Mouse (Mus musculus): ENCODE measurements around the gene Tbcd. TPM values are rescaled to one million over a fixed set of nuclear protein-coding genes. Genes with fewer than 3 reads are reported as not detected.
A peak's percentile ranks its signal among the peaks of the same experiment; 100 is the strongest.

Gene Tbcd
- polyA plus RNA-seq, 2 experiments = 38.7 to 43.4 TPM

GRCm38 (mm10) chr11:121515996-121516395, 64.2 kb downstream of the Tbcd start:
- Histone ChIP-seq H3K4me2 (replicated peaks; ENCODE audit: low read depth, low read length, severe bottlenecking) (no peak overlapping the region), H3K27me3 (ENCODE audit: control insufficient read depth, insufficient read depth, low read length) (no peaks in the 10 kb centered on the region), H3K4me1 (ENCODE audit: control insufficient read depth, insufficient read depth, low read length) (peaks cover 12% of the 10 kb centered on the region; the same call in 1 of the 2 replicates), H3K9me3 (ENCODE audit: control insufficient read depth, low read length) (no peaks in the 10 kb centered on the region), H3K36me3 (ENCODE audit: control insufficient read depth, insufficient read depth, low read length) (no peaks in the 10 kb centered on the region), H3K27ac (replicated peaks; ENCODE audit: low read depth, low read length) (no peak overlapping the region), H3K9ac (ENCODE audit: low read depth, low read length, severe bottlenecking) (no peak overlapping the region), H3K4me3 (replicated peaks; ENCODE audit: low read length) (no peak overlapping the region)
- no peak for ATAC-seq (ENCODE audit: low FRiP score, low read depth)
- 67% methylated on average over 9 of the region's 9 CpGs for WGBS
- no peak for TF ChIP-seq POLR2A (IDR thresholded peaks at IDR 0.05; ENCODE audit: borderline replicate concordance, extremely low read depth, insufficient read depth, insufficient read length)
- DNase-seq (ENCODE audit: low spot score) = peak; percentile 11

GRCm38 (mm10) chr11:121516906-121517305, 65.2 kb downstream of the Tbcd start:
- no peak for TF ChIP-seq POLR2A (IDR thresholded peaks at IDR 0.05; ENCODE audit: borderline replicate concordance, extremely low read depth, insufficient read depth, insufficient read length)
- Histone ChIP-seq H3K27ac (replicated peaks; ENCODE audit: low read depth, low read length) (no peak overlapping the region), H3K27me3 (ENCODE audit: control insufficient read depth, insufficient read depth, low read length) (no peaks in the 10 kb centered on the region), H3K4me3 (replicated peaks; ENCODE audit: low read length) (no peak overlapping the region), H3K4me1 (ENCODE audit: control insufficient read depth, insufficient read depth, low read length) (peaks cover 12% of the 10 kb centered on the region; the same call in 1 of the 2 replicates), H3K36me3 (ENCODE audit: control insufficient read depth, insufficient read depth, low read length) (no peaks in the 10 kb centered on the region), H3K9ac (ENCODE audit: low read depth, low read length, severe bottlenecking) (no peak overlapping the region), H3K4me2 (replicated peaks; ENCODE audit: low read depth, low read length, severe bottlenecking) (no peak overlapping the region), H3K9me3 (ENCODE audit: control insufficient read depth, low read length) (no peaks in the 10 kb centered on the region)
- DNase-seq (ENCODE audit: low spot score) (no peak), ATAC-seq (ENCODE audit: low FRiP score, low read depth) (no peak)
- WGBS = 55% methylated on average over 3 of the region's 3 CpGs

- no peaks in the 10 kb centered on the region for H3K36me3 ChIP-seq (ENCODE audit: control insufficient read depth, insufficient read depth, low read length)
- no peak for DNase-seq (ENCODE audit: low spot score)
- H3K27me3 ChIP-seq (ENCODE audit: control insufficient read depth, insufficient read depth, low read length) = no peaks in the 10 kb centered on the region
- H3K4me1 ChIP-seq (ENCODE audit: control insufficient read depth, insufficient read depth, low read length) = peaks cover 9% of the 10 kb centered on the region; the same call in 1 of the 2 replicates
- H3K4me2 ChIP-seq (replicated peaks; ENCODE audit: low read depth, low read length, severe bottlenecking) = no peak overlapping the region
- no peak overlapping the region for H3K9ac ChIP-seq (ENCODE audit: low read depth, low read length, severe bottlenecking)
- no peak overlapping the region for H3K4me3 ChIP-seq (replicated peaks; ENCODE audit: low read length)
- no peak for TF ChIP-seq POLR2A (IDR thresholded peaks at IDR 0.05; ENCODE audit: borderline replicate concordance, extremely low read depth, insufficient read depth, insufficient read length)
- ATAC-seq (ENCODE audit: low FRiP score, low read depth) = no peak
- H3K27ac ChIP-seq (replicated peaks; ENCODE audit: low read depth, low read length) = no peak overlapping the region
- 67% methylated on average over 17 of the region's 17 CpGs for WGBS
- H3K9me3 ChIP-seq (ENCODE audit: control insufficient read depth, low read length) = no peaks in the 10 kb centered on the region
Observed at GRCm38 (mm10) chr11:121517687-121518465, 66.1 kb downstream of the Tbcd start.

- peaks cover 7% of the 10 kb centered on the region; the same call in 1 of the 2 replicates for H3K4me1 ChIP-seq (ENCODE audit: control insufficient read depth, insufficient read depth, low read length)
- TF ChIP-seq POLR2A (IDR thresholded peaks at IDR 0.05; ENCODE audit: borderline replicate concordance, extremely low read depth, insufficient read depth, insufficient read length) = no peak
- no peak within 1 kb of the TSS for H3K4me3 ChIP-seq (replicated peaks; ENCODE audit: low read length)
- no peaks in the 10 kb centered on the region for H3K9me3 ChIP-seq (ENCODE audit: control insufficient read depth, low read length)
- H3K27me3 ChIP-seq (ENCODE audit: control insufficient read depth, insufficient read depth, low read length) = no peaks in the 10 kb centered on the region
- no peak within 1 kb of the TSS for H3K27ac ChIP-seq (replicated peaks; ENCODE audit: low read depth, low read length)
- no peak within 1 kb of the TSS for H3K9ac ChIP-seq (ENCODE audit: low read depth, low read length, severe bottlenecking)
- no peaks in the 10 kb centered on the region for H3K36me3 ChIP-seq (ENCODE audit: control insufficient read depth, insufficient read depth, low read length)
- 38% methylated on average over 10 of the region's 10 CpGs for WGBS
- DNase-seq (ENCODE audit: low spot score) (no peak), ATAC-seq (ENCODE audit: low FRiP score, low read depth) (no peak)
- 0 out of 2 replicates have a peak within 1 kb of the TSS, but pooled peaks have one; percentile 10 for H3K4me2 ChIP-seq (replicated peaks; ENCODE audit: low read depth, low read length, severe bottlenecking)
Observed at GRCm38 (mm10) chr11:121519131-121519530, 67.4 kb downstream of the Tbcd start, which contains the start of gene Zfp750. Zfp750 (minus strand) TSS chr11:121519333.

GRCm38 (mm10) chr11:121519703-121520102, 68.0 kb downstream of the Tbcd start:
- Histone ChIP-seq H3K9ac (ENCODE audit: low read depth, low read length, severe bottlenecking) (no peak overlapping the region), H3K4me1 (ENCODE audit: control insufficient read depth, insufficient read depth, low read length) (peaks cover 7% of the 10 kb centered on the region; the same call in 1 of the 2 replicates), H3K4me3 (replicated peaks; ENCODE audit: low read length) (no peak overlapping the region), H3K9me3 (ENCODE audit: control insufficient read depth, low read length) (no peaks in the 10 kb centered on the region), H3K27ac (replicated peaks; ENCODE audit: low read depth, low read length) (no peak overlapping the region), H3K36me3 (ENCODE audit: control insufficient read depth, insufficient read depth, low read length) (no peaks in the 10 kb centered on the region), H3K4me2 (replicated peaks; ENCODE audit: low read depth, low read length, severe bottlenecking) (0 out of 2 replicates have a peak overlapping the region, but pooled peaks have one; percentile 10), H3K27me3 (ENCODE audit: control insufficient read depth, insufficient read depth, low read length) (no peaks in the 10 kb centered on the region)
- no peak for DNase-seq (ENCODE audit: low spot score)
- TF ChIP-seq POLR2A (IDR thresholded peaks at IDR 0.05; ENCODE audit: borderline replicate concordance, extremely low read depth, insufficient read depth, insufficient read length) = no peak
- WGBS = 78% methylated on average over 7 of the region's 7 CpGs
- ATAC-seq (ENCODE audit: low FRiP score, low read depth) = no peak
